Comparison of ENCODE assay signal across 9 mouse cellular contexts in genomic region chr1:91539246-91539645, GRCm38 (mm10). TPM values are rescaled to one million over a fixed set of nuclear protein-coding genes. Genes with fewer than 3 reads are reported as not detected.
DNase-seq lines count a peak whose midpoint lies in the region; ATAC-seq lines count a peak whose summit lies in the region.
"Had no signal": no experiment of that assay in that cellular context is flagged by ENCODE, and none has a peak within 500 bp of the region (broad histone marks: within the 10 kb centered on the region; RNA-seq: fewer than 3 reads in every experiment).

No protein-coding gene starts in this region.

- peaks cover 20% of the 10 kb centered on the region for H3K4me1 ChIP-seq in lung, embryonic 15.5 days
- peaks cover 21% of the 10 kb centered on the region for H3K4me1 ChIP-seq in forebrain, embryonic 12.5 days
- H3K4me1 ChIP-seq in limb, embryonic 15.5 days, result peaks cover 26% of the 10 kb centered on the region
- H3K4me1 ChIP-seq in stomach, embryonic 14.5 days (ENCODE audit: control insufficient read depth, insufficient read depth, low read length), result peaks cover 6% of the 10 kb centered on the region; the same call in 1 of the 2 replicates

- H3K27me3 ChIP-seq in lung, embryonic 15.5 days, result peaks cover 16% of the 10 kb centered on the region
- peaks cover 35% of the 10 kb centered on the region for H3K27me3 ChIP-seq in forebrain, embryonic 12.5 days
- peaks cover 43% of the 10 kb centered on the region for H3K27me3 ChIP-seq in limb, embryonic 15.5 days
- no peaks in the 10 kb centered on the region for H3K27me3 ChIP-seq in stomach, embryonic 14.5 days (ENCODE audit: control insufficient read depth, insufficient read depth, low read length)

- peak overlapping the region; percentile 94 for H3K4me2 ChIP-seq in lung, embryonic 15.5 days
- H3K4me2 ChIP-seq in forebrain, embryonic 12.5 days, result peak overlapping the region; percentile 96
- peak overlapping the region; percentile 97; the same call in 1 of the 2 replicates for H3K4me2 ChIP-seq in limb, embryonic 15.5 days
- peak overlapping the region; percentile 87; the same call in 1 of the 2 replicates for H3K4me2 ChIP-seq in stomach, embryonic 14.5 days (replicated peaks; ENCODE audit: low read depth, low read length)

- no peaks in the 10 kb centered on the region for H3K36me3 ChIP-seq in lung, embryonic 15.5 days
- H3K36me3 ChIP-seq in forebrain, embryonic 12.5 days (replicated peaks), result no peaks in the 10 kb centered on the region
- no peaks in the 10 kb centered on the region for H3K36me3 ChIP-seq in limb, embryonic 15.5 days
- no peaks in the 10 kb centered on the region for H3K36me3 ChIP-seq in stomach, embryonic 14.5 days (ENCODE audit: control insufficient read depth, insufficient read depth, low read length)

- no peak overlapping the region for H3K27ac ChIP-seq in lung, embryonic 15.5 days
- no peak overlapping the region for H3K27ac ChIP-seq in forebrain, embryonic 12.5 days
- H3K27ac ChIP-seq in limb, embryonic 15.5 days, result no peak overlapping the region
- H3K27ac ChIP-seq in stomach, embryonic 14.5 days (ENCODE audit: low read length), result no peak overlapping the region

- H3K4me3 ChIP-seq in lung, embryonic 15.5 days, result no peak overlapping the region; the same call in 1 of the 2 replicates
- peak overlapping the region; percentile 75 for H3K4me3 ChIP-seq in forebrain, embryonic 12.5 days (replicated peaks)
- peak overlapping the region; percentile 85 for H3K4me3 ChIP-seq in limb, embryonic 15.5 days
- H3K4me3 ChIP-seq in stomach, embryonic 14.5 days (ENCODE audit: low read depth, low read length), result peak overlapping the region; percentile 64; the same call in 1 of the 2 replicates

- no peak overlapping the region for H3K9ac ChIP-seq in lung, embryonic 15.5 days
- H3K9ac ChIP-seq in forebrain, embryonic 12.5 days, result 0 out of 2 replicates have a peak overlapping the region, but pooled peaks have one; percentile 31
- H3K9ac ChIP-seq in limb, embryonic 15.5 days, result no peak overlapping the region
- H3K9ac ChIP-seq in stomach, embryonic 14.5 days (replicated peaks; ENCODE audit: low read depth, low read length), result no peak overlapping the region

- ATAC-seq in lung, embryonic 15.5 days (ENCODE audit: borderline replicate concordance, extremely low read depth, low FRiP score, low TSS enrichment), result no peak
- ATAC-seq in forebrain, embryonic 12.5 days (ENCODE audit: low FRiP score), result no peak
- ATAC-seq in limb, embryonic 15.5 days (ENCODE audit: insufficient number of reproducible peaks, low FRiP score, low TSS enrichment, low read depth), result no peak
- no peak for ATAC-seq in stomach, embryonic 14.5 days (ENCODE audit: insufficient number of reproducible peaks, insufficient read depth, low FRiP score, low read depth)

- no peaks in the 10 kb centered on the region for H3K9me3 ChIP-seq in lung, embryonic 15.5 days
- H3K9me3 ChIP-seq in forebrain, embryonic 12.5 days, result no peaks in the 10 kb centered on the region
- no peaks in the 10 kb centered on the region for H3K9me3 ChIP-seq in limb, embryonic 15.5 days
- no peaks in the 10 kb centered on the region for H3K9me3 ChIP-seq in stomach, embryonic 14.5 days (ENCODE audit: control insufficient read depth, low read depth, low read length)

- 17% methylated on average over 6 of the region's 6 CpGs for WGBS in lung, embryonic 15.5 days
- WGBS in forebrain, embryonic 12.5 days, result 32% methylated on average over 6 of the region's 6 CpGs
- WGBS in limb, embryonic 15.5 days, result 36% methylated on average over 6 of the region's 6 CpGs
- WGBS in stomach, embryonic 14.5 days, result 32% methylated on average over 6 of the region's 6 CpGs

- DNase-seq in lung, postnatal 36 days, result no peak
- no peak for DNase-seq in B cell, adult 2 months
- DNase-seq in layer of hippocampus, adult 8-10 months (ENCODE audit: low spot score in 2 of 2), result no peak
- DNase-seq in right cerebral cortex, adult 2 months (ENCODE audit: low spot score in 2 of 2), result no peak
- DNase-seq: retina, postnatal 1 day had no signal

RNA-seq across cellular contexts. Expression of gene Asb1, which starts 1.1 kb away (rescaled TPM):
- 5.9 and 6.2 TPM in 2 replicates for polyA plus RNA-seq in lung, embryonic 15.5 days (2015; fragmentation: Nextera tagmentation; extraction: Ambion mirVana)
- polyA plus RNA-seq in forebrain, embryonic 12.5 days (2016; fragmentation: Nextera tagmentation; extraction: Ambion mirVana), result 17.0 and 17.1 TPM in 2 replicates
- 4.9 and 5.3 TPM in 2 replicates for polyA plus RNA-seq in limb, embryonic 15.5 days (2015; fragmentation: Nextera tagmentation; extraction: Ambion mirVana)
- polyA plus RNA-seq in stomach, embryonic 14.5 days (2014; fragmentation: Nextera tagmentation; extraction: Ambion mirVana), result 6.5 and 6.8 TPM in 2 replicates
- total RNA-seq in layer of hippocampus, adult 8-10 months (2022), result 10 to 100 TPM; 34.7 to 38.2 (median 36.4) TPM

RNA-seq across cellular contexts. Expression of gene Traf3ip1, which starts 44.8 kb away (rescaled TPM):
- 11.0 and 11.5 TPM in 2 replicates for polyA plus RNA-seq in lung, embryonic 15.5 days (2015; fragmentation: Nextera tagmentation; extraction: Ambion mirVana)
- polyA plus RNA-seq in forebrain, embryonic 12.5 days (2016; fragmentation: Nextera tagmentation; extraction: Ambion mirVana), result 12.1 and 13.9 TPM in 2 replicates
- 6.2 and 6.9 TPM in 2 replicates for polyA plus RNA-seq in limb, embryonic 15.5 days (2015; fragmentation: Nextera tagmentation; extraction: Ambion mirVana)
- 8.7 and 8.8 TPM in 2 replicates for polyA plus RNA-seq in stomach, embryonic 14.5 days (2014; fragmentation: Nextera tagmentation; extraction: Ambion mirVana)
- 10 to 100 TPM; 13.3 to 14.6 (median 13.8) TPM for total RNA-seq in layer of hippocampus, adult 8-10 months (2022)
